ENCODE assay signal across 8 mouse cellular contexts in the genomic region with DNA sequence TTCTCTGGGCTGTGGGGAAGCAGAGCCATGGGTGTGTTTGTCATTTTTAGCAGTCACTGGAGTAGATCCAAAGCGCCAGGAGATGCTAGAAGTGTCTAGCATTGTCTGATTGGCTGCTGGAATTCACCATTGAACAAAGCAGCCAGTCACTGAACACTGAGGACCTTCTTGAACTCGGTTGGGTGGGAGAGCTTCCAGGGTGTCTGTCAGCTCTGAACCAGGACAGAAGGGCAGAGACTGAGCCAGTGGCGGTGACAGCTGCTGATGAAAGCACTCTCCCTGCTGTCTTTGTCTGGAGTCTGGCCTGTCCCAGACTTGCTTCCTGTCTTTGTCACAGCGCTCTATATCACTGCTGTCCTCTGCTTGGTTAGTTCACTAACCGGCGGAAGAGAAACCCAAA. TPM values are rescaled to one million over a fixed set of nuclear protein-coding genes. Genes with fewer than 3 reads are reported as not detected.
DNase-seq lines count a peak whose midpoint lies in the region; ATAC-seq lines count a peak whose summit lies in the region.

No protein-coding gene starts in this region.

- peaks cover 30% of the 10 kb centered on the region for H3K4me1 ChIP-seq in hindbrain, embryonic 15.5 days (replicated peaks)
- peaks cover 28% of the 10 kb centered on the region for H3K4me1 ChIP-seq in limb, embryonic 10.5 days

- WGBS in hindbrain, embryonic 15.5 days: 12% methylated on average over 6 of the region's 6 CpGs
- 56% methylated on average over 6 of the region's 6 CpGs for WGBS in limb, embryonic 10.5 days

- no peaks in the 10 kb centered on the region for H3K27me3 ChIP-seq in hindbrain, embryonic 15.5 days
- H3K27me3 ChIP-seq in limb, embryonic 10.5 days (ENCODE audit: low read depth, poor library complexity, severe bottlenecking): no peaks in the 10 kb centered on the region

- H3K4me2 ChIP-seq in hindbrain, embryonic 15.5 days: no peak overlapping the region

- no peaks in the 10 kb centered on the region for H3K9me3 ChIP-seq in hindbrain, embryonic 15.5 days
- H3K9me3 ChIP-seq in limb, embryonic 10.5 days (replicated peaks): no peaks in the 10 kb centered on the region

- peak; percentile 88 for ATAC-seq in hindbrain, embryonic 15.5 days (ENCODE audit: low FRiP score, low read depth)

- no peaks in the 10 kb centered on the region for H3K36me3 ChIP-seq in hindbrain, embryonic 15.5 days
- H3K36me3 ChIP-seq in limb, embryonic 10.5 days: 0 out of 2 replicates have a peak, but pooled peaks cover 6% of the 10 kb centered on the region

- DNase-seq in right cerebral cortex, adult 18-20 months: peak; percentile 67
- DNase-seq in right cerebral cortex, postnatal 4 days: no peak
- peak; percentile 51 to 62 for DNase-seq in frontal cortex, adult 2 months (ENCODE audit: extremely low spot score in 1 of 2, low spot score in 1 of 2)
- no peak for DNase-seq in limb, embryonic 10.5 days (ENCODE audit: low spot score)
- peak; percentile 42 for DNase-seq in neural tube, embryonic 10.5 days (ENCODE audit: extremely low spot score, low spot score)
- DNase-seq in ovary, postnatal 14 days (ENCODE audit: low spot score): no peak
- DNase-seq in spleen, adult 18-20 months: no peak

- H3K4me3 ChIP-seq in hindbrain, embryonic 15.5 days: no peak overlapping the region
- H3K4me3 ChIP-seq in limb, embryonic 10.5 days: no peak overlapping the region

- no peak overlapping the region for H3K9ac ChIP-seq in hindbrain, embryonic 15.5 days

- peak overlapping the region; percentile 75 for H3K27ac ChIP-seq in hindbrain, embryonic 15.5 days (replicated peaks)
- 0 out of 2 replicates have a peak overlapping the region, but pooled peaks have one; percentile 15 for H3K27ac ChIP-seq in limb, embryonic 10.5 days

RNA-seq across cellular contexts. Expression of gene 2810006K23Rik, which starts 6.5 kb away (rescaled TPM):
- polyA plus RNA-seq in frontal cortex, adult 2 months (2012; rRNA removed): 14.6 and 15.6 TPM in 2 replicates
- 15.4 and 16.2 TPM in 2 replicates for polyA plus RNA-seq in hindbrain, embryonic 15.5 days (2015; fragmentation: Nextera tagmentation; extraction: Ambion mirVana)
- 18.0 and 20.0 TPM in 2 replicates for polyA plus RNA-seq in limb, embryonic 10.5 days (2016; fragmentation: Nextera tagmentation; extraction: Ambion mirVana)

RNA-seq across cellular contexts. Expression of gene Mphosph9, which starts 6.6 kb away (rescaled TPM):
- 21.1 and 21.7 TPM in 2 replicates for polyA plus RNA-seq in frontal cortex, adult 2 months (2012; rRNA removed)
- 10.8 and 11.4 TPM in 2 replicates for polyA plus RNA-seq in hindbrain, embryonic 15.5 days (2015; fragmentation: Nextera tagmentation; extraction: Ambion mirVana)
- polyA plus RNA-seq in limb, embryonic 10.5 days (2016; fragmentation: Nextera tagmentation; extraction: Ambion mirVana): 21.8 and 23.5 TPM in 2 replicates

RNA-seq across cellular contexts. Expression of gene Cdk2ap1, which starts 28.5 kb away (rescaled TPM):
- 182 and 239 TPM in 2 replicates for polyA plus RNA-seq in frontal cortex, adult 2 months (2012; rRNA removed)
- polyA plus RNA-seq in hindbrain, embryonic 15.5 days (2015; fragmentation: Nextera tagmentation; extraction: Ambion mirVana): 144 and 145 TPM in 2 replicates
- 92.3 and 129 TPM in 2 replicates for polyA plus RNA-seq in limb, embryonic 10.5 days (2016; fragmentation: Nextera tagmentation; extraction: Ambion mirVana)

Comparison
In these comparisons a context has a peak if more than half of its experiments do, and no peak if none do; other contexts are left out.
1. DNase-seq: peak in right cerebral cortex, adult 18-20 months (single experiment), frontal cortex, adult 2 months (2 of 2) and neural tube, embryonic 10.5 days (single experiment); none in right cerebral cortex, postnatal 4 days (single experiment), limb, embryonic 10.5 days (single experiment), ovary, postnatal 14 days (single experiment) and spleen, adult 18-20 months (0 of 2).